Mouse (Mus musculus): ENCODE measurements around the gene Atxn2l. TPM values are rescaled to one million over a fixed set of nuclear protein-coding genes. Genes with fewer than 3 reads are reported as not detected.
"Not testable (repeated sequence)": the region's sequence is repeated elsewhere in the genome, so short reads cannot be mapped to it uniquely, and the experiment has no call there.

The Atxn2l gene
- polyA plus RNA-seq, 1 experiment from 2014 or later: 44.8 TPM

DNA sequence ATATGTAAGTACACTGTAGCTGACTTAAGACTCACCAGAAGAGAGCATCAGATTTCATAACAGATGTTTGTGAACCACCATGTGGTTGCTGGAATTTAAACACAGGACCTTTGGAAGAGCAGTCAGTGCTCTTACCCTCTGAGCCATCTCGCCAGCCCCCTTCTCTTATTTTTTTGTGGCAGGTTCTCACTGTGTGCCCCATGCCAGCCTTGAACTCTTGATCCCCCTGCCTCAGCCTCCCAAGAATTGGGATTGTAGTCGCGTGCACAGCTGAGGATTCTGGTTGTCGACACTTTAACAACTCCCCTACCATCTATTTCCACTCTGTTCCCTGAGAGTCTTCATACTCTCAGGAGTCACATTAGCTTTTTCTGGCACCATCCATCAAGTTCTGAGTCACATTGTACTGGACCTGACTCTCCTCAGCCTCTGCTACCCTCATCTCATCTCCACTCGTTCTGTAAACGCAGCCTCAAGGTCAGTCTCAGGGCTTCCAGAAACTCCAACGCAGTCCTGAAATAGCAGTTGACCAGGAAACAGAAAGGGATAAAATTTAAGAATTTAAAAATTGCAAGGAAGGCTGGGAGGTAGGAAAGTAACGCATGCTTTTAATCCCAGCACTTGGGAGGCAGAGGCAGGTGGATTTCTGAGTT lies 4.0 kb upstream of the Atxn2l start:
- H3K4me1 ChIP-seq: peaks cover 17% of the 10 kb centered on the region
- WGBS: 85% methylated on average over 8 of the region's 8 CpGs
- H3K36me3 ChIP-seq: no peaks in the 10 kb centered on the region
- no peak for DNase-seq (ENCODE audit: low spot score)
- no peaks in the 10 kb centered on the region for H3K27me3 ChIP-seq (ENCODE audit: low read depth, poor library complexity, severe bottlenecking)
- H3K4me3 ChIP-seq: no peak overlapping the region
- no peaks in the 10 kb centered on the region for H3K9me3 ChIP-seq (replicated peaks)
- no peak overlapping the region for H3K27ac ChIP-seq (replicated peaks)

GRCm38 (mm10) chr7:126504913-126505312 lies 1.7 kb upstream of the Atxn2l start:
- Histone ChIP-seq H3K36me3 (peaks cover 14% of the 10 kb centered on the region), H3K4me3 (no peak overlapping the region), H3K27me3 (ENCODE audit: low read depth, poor library complexity, severe bottlenecking) (no peaks in the 10 kb centered on the region), H3K27ac (replicated peaks) (no peak overlapping the region), H3K4me1 (peaks cover 28% of the 10 kb centered on the region), H3K9me3 (replicated peaks) (no peaks in the 10 kb centered on the region)
- DNase-seq (ENCODE audit: low spot score): no peak
- WGBS: 84% methylated on average over 2 of the region's 2 CpGs

DNA sequence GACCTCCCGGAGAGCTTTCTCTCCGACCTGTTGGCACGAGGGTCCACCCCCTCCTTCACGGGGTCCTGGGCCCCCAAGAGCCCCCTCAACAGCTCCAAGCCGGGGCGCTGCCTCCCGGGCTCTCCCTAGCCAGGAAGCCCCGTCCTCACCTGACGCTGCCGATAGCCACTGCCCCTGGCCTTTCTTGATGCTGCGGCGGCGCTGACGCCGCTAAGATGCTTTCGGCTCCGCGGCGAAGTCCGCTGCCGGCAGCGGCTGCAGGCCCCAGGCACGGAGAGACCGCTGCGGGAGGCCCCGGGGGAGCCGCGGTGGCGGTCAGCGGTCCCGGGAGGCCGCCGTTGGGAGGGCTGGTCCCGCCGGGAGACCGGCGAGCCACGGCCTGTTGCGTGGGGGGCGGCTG lies 486 bp downstream of the Atxn2l start:
- Histone ChIP-seq H3K4me1 (peaks cover 28% of the 10 kb centered on the region), H3K4me3 (peak overlapping the region; percentile 100), H3K9me3 (replicated peaks) (no peaks in the 10 kb centered on the region), H3K27me3 (ENCODE audit: low read depth, poor library complexity, severe bottlenecking) (no peaks in the 10 kb centered on the region), H3K36me3 (peaks cover 36% of the 10 kb centered on the region), H3K27ac (replicated peaks) (peak overlapping the region; percentile 100)
- 1% methylated on average over 40 of the region's 40 CpGs for WGBS
- no peak for DNase-seq (ENCODE audit: low spot score)

DNA sequence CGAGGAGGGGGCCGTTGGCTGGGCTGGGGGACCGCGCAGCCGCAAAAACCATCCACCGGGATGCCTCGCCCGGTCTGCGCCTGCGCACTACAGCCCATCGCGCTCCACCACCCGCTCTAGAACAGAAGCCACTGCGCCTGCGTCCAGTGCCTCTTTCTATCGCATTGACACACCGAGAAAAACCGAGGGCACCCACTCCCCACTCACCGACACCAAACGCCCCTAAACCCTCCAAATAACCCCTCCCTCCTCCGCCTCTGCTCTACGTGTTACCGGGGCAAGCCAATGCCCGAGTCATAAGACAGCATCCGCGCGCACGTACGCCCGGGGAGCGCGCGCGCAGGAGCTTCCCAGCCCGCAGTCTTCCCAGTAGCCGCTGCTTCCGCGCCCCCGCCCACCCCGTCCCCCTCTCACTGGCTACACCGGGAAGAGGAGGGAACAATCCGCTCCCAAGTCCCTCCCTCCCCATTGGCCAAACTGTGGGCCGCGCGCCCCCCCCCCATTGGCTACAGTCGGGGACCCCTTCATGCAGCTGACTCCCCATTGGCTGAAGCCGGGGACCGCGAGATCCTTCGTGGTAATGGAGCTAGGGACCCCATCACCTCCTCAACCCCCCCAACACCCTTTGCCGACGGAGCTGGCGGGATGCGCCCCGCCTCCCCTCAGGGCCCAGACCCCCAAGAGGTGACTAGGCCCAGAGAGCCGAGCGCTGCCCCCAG lies 1.1 kb downstream of the Atxn2l start:
- H3K9me3 ChIP-seq (replicated peaks): no peaks in the 10 kb centered on the region
- H3K36me3 ChIP-seq: peaks cover 41% of the 10 kb centered on the region
- H3K27me3 ChIP-seq (ENCODE audit: low read depth, poor library complexity, severe bottlenecking): no peaks in the 10 kb centered on the region
- peak overlapping the region; percentile 100 for H3K27ac ChIP-seq (replicated peaks)
- DNase-seq (ENCODE audit: low spot score): peak; percentile 99
- 0% methylated on average over 57 of the region's 57 CpGs for WGBS
- H3K4me1 ChIP-seq: peaks cover 28% of the 10 kb centered on the region
- peak overlapping the region; percentile 100 for H3K4me3 ChIP-seq

DNA sequence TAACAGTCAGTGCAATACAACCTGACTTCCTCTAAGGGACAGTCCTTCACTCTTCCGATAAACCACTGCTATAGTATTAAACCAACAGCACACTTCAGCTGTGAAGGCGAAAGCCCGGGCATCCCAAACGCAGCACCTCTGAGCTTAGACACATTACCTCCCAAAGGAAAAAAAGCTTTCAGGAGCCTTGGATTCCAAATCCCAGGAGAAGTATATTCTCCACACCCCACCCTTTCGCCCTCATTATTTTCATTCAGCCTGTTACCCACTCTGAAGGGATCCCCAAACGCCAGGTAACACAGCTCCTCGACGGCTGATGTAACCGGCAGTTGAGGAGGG lies 1.6 kb downstream of the Atxn2l start:
- Histone ChIP-seq H3K4me3 (peak overlapping the region; percentile 100), H3K4me1 (peaks cover 28% of the 10 kb centered on the region), H3K36me3 (peaks cover 47% of the 10 kb centered on the region), H3K27me3 (ENCODE audit: low read depth, poor library complexity, severe bottlenecking) (no peaks in the 10 kb centered on the region), H3K9me3 (replicated peaks) (no peaks in the 10 kb centered on the region), H3K27ac (replicated peaks) (peak overlapping the region; percentile 100)
- 5% methylated on average over 9 of the region's 9 CpGs for WGBS
- DNase-seq (ENCODE audit: low spot score): no peak

- no peaks in the 10 kb centered on the region for H3K9me3 ChIP-seq (replicated peaks)
Measured at GRCm38 (mm10) chr7:126499416-126499815, 3.8 kb downstream of the Atxn2l start.

DNA sequence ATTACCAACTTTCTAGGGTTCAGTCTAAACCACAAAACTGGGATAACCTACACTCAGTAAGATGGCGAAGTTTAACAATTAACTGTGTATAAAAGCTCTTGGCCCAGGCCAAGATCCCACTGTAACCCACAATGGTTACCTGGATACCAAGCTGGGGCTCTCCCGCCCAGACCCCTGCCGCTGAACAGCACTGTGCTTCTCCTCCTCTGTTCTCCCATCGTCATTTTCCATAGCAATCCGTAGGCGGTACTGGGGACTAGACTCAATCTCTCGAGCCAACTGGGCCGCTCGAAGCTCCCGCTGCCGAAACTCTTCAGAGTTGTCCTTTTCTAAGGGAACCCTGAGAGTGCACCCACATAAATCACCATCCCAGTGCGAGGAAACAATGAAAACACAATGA lies 5.3 kb downstream of the Atxn2l start:
- H3K36me3 ChIP-seq: peaks cover 83% of the 10 kb centered on the region
- H3K27ac ChIP-seq (replicated peaks): no peak overlapping the region
- no peak overlapping the region for H3K4me3 ChIP-seq
- DNase-seq (ENCODE audit: low spot score): no peak
- H3K9me3 ChIP-seq (replicated peaks): no peaks in the 10 kb centered on the region
- peaks cover 11% of the 10 kb centered on the region for H3K4me1 ChIP-seq
- 97% methylated on average over 12 of the region's 12 CpGs for WGBS
- H3K27me3 ChIP-seq (ENCODE audit: low read depth, poor library complexity, severe bottlenecking): no peaks in the 10 kb centered on the region

More at GRCm38 (mm10) chr7:126499416-126499815, 3.8 kb downstream of the Atxn2l start:
- 93% methylated on average over 7 of the region's 7 CpGs for WGBS
- no peak for DNase-seq (ENCODE audit: low spot score)
- H3K27ac ChIP-seq (replicated peaks): no peak overlapping the region
- H3K27me3 ChIP-seq (ENCODE audit: low read depth, poor library complexity, severe bottlenecking): no peaks in the 10 kb centered on the region
- H3K4me3 ChIP-seq: no peak overlapping the region
- H3K36me3 ChIP-seq: peaks cover 69% of the 10 kb centered on the region
- H3K4me1 ChIP-seq: peaks cover 19% of the 10 kb centered on the region

GRCm38 (mm10) chr7:126496475-126496874 lies 6.8 kb downstream of the Atxn2l start:
- peaks cover 98% of the 10 kb centered on the region for H3K36me3 ChIP-seq
- H3K27me3 ChIP-seq (ENCODE audit: low read depth, poor library complexity, severe bottlenecking): no peaks in the 10 kb centered on the region
- peaks cover 9% of the 10 kb centered on the region for H3K4me1 ChIP-seq
- H3K27ac ChIP-seq (replicated peaks): no peak overlapping the region
- 93% methylated on average over 5 of the region's 5 CpGs for WGBS
- no peak overlapping the region for H3K4me3 ChIP-seq
- H3K9me3 ChIP-seq (replicated peaks): no peaks in the 10 kb centered on the region
- DNase-seq (ENCODE audit: low spot score): no peak

DNA sequence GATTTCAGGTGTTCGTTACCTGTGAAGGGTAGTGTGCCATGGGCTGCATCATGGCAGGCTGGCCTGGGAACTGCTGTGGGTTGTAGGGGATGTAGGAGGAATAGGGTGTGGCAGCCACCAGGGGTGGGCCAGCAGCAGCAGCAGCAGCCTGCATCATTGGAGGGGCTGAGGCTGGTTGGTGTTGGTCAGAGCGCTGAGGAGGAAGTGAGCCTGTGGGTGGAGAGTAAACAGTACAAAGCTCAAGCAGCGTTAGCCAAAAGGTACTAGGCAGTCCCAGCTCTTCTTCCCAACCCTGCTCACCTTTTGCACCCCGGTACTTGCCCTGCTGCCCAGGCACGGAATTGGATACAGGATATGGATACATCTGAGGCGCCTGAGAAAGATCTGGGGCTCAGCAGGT lies 9.1 kb downstream of the Atxn2l start:
- H3K36me3 ChIP-seq: peaks cover 99% of the 10 kb centered on the region
- H3K4me3 ChIP-seq: no peak overlapping the region
- no peak for DNase-seq (ENCODE audit: low spot score)
- no peaks in the 10 kb centered on the region for H3K4me1 ChIP-seq
- no peaks in the 10 kb centered on the region for H3K9me3 ChIP-seq (replicated peaks)
- H3K27ac ChIP-seq (replicated peaks): no peak overlapping the region
- 92% methylated on average over 6 of the region's 6 CpGs for WGBS
- no peaks in the 10 kb centered on the region for H3K27me3 ChIP-seq (ENCODE audit: low read depth, poor library complexity, severe bottlenecking)

DNA sequence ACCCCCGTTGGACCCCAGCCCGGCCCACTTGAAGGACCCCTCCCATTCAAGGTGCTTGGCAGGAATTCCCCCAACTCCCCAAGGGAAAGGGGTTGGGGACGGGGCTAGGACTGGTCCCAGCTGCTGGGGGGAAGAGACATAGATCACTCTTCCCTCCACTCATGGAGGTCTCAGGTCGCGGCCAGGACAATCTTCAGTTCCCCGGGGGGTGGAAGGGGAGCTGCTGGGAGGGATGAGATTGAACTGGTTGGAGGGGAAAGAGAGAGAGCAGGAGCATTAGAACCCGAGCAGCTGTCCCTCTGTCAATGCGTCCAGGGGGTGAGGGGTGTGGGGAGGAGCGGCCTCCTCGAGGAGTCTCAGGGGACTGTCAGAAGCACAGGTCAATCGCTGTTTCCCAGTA lies 11.3 kb downstream of the Atxn2l start:
- H3K27ac ChIP-seq (replicated peaks): no peak overlapping the region
- no peaks in the 10 kb centered on the region for H3K9me3 ChIP-seq (replicated peaks)
- no peak for DNase-seq (ENCODE audit: low spot score)
- peaks cover 86% of the 10 kb centered on the region for H3K36me3 ChIP-seq
- peaks cover 10% of the 10 kb centered on the region for H3K4me1 ChIP-seq
- no peak overlapping the region for H3K4me3 ChIP-seq
- no peaks in the 10 kb centered on the region for H3K27me3 ChIP-seq (ENCODE audit: low read depth, poor library complexity, severe bottlenecking)
- WGBS: 72% methylated on average over 11 of the region's 11 CpGs

DNA sequence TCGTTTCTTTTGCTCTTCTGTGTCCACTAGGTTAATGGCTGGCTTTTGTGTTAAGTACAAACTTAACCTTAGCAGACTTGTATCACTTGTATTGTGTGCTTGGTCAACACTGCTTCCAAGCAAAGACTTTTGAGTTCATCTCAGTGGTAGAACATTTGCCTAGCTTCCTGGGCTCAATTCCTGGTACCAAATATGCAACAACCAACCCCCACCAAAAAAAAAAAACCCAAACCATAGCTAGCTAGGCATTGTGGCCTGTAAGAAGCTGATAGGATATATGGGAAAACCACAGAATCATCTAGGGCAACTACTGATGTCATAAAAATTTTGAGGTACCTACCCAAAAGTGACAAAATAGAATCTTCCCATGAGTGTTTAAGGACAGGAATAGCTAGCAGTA lies 12.2 kb downstream of the Atxn2l start:
- Histone ChIP-seq H3K27ac (replicated peaks) (no peak overlapping the region), H3K36me3 (peaks cover 77% of the 10 kb centered on the region), H3K9me3 (replicated peaks) (no peaks in the 10 kb centered on the region), H3K4me1 (peaks cover 13% of the 10 kb centered on the region), H3K4me3 (no peak overlapping the region), H3K27me3 (ENCODE audit: low read depth, poor library complexity, severe bottlenecking) (no peaks in the 10 kb centered on the region)
- 93% methylated on average over 1 of the region's 1 CpGs for WGBS
- DNase-seq (ENCODE audit: low spot score): no peak

DNA sequence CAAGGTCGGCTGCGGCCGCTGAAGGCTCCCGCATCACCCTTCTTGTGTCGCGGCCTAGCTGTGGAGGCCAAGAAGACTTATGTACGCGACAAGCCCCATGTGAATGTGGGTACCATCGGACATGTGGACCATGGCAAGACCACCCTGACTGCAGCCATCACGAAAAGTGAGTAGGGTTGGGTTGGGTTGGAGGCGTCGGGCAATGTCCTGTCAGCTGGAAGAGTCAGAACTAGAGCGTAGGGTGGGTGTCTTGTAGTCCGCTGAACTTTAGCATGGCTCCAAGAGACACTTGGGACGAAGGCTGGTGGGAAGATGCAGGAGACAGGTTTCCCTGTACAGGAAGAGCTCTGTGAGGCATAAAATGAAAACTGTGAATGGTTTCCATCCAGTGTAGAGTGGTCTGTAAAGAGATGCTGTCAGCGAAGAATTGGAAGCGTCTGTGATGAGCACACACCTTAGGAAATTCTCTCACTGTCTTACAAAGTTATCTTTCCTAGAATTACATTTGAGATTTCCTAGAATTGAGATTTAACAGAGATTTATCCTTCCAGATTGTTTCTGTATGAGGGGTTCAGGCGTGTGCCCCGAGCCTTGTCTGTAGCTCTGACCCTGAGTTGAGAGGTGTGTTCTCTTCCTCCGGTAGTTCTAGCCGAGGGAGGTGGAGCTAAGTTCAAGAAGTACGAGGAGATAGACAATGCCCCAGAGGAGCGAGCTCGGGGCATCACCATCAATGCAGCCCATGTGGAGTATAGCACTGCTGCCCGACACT lies 15.4 kb downstream of the Atxn2l start:
- not testable (repeated sequence) for H3K27me3 ChIP-seq (ENCODE audit: low read depth, poor library complexity, severe bottlenecking); DNase-seq (ENCODE audit: low spot score); H3K9me3 ChIP-seq (replicated peaks)
- Histone ChIP-seq H3K4me3 (peak overlapping the region; percentile 79), H3K27ac (replicated peaks) (peak overlapping the region; percentile 85), H3K36me3 (peaks cover 44% of the 10 kb centered on the region), H3K4me1 (peaks cover 17% of the 10 kb centered on the region)
- 20% methylated on average over 25 of the region's 25 CpGs for WGBS

GRCm38 (mm10) chr7:126487052-126487483 lies 16.2 kb downstream of the Atxn2l start, which contains the start of gene Tufm:
Tufm (plus strand) TSS chr7:126487361.
- H3K9me3 ChIP-seq (replicated peaks): no peaks in the 10 kb centered on the region
- H3K27me3 ChIP-seq (ENCODE audit: low read depth, poor library complexity, severe bottlenecking): no peaks in the 10 kb centered on the region
- H3K27ac ChIP-seq (replicated peaks): peak within 1 kb of the TSS; percentile 85
- WGBS: under 1% methylated on average over 32 of the region's 32 CpGs
- H3K36me3 ChIP-seq: peaks cover 37% of the 10 kb centered on the region
- H3K4me3 ChIP-seq: peak within 1 kb of the TSS; percentile 79
- DNase-seq (ENCODE audit: low spot score): peak; percentile 99
- H3K4me1 ChIP-seq: peaks cover 24% of the 10 kb centered on the region

Measured in midbrain, embryonic 10.5 days (tissue).